Mouse (Mus musculus): ENCODE measurements at regions not wholly inside any gene's neighbourhood (a gene's known extent, or its start where the extent isn't known, plus 50 kb on each side); places are given as distances from the start of the nearest gene placed in this dataset.

- no peak overlapping the region for H3K4me2 ChIP-seq (replicated peaks; ENCODE audit: low read depth, low read length)
- no peak overlapping the region for H3K9ac ChIP-seq (replicated peaks; ENCODE audit: low read length)
- ATAC-seq (ENCODE audit: low FRiP score, low TSS enrichment) = no peak
- no peaks in the 10 kb centered on the region for H3K4me1 ChIP-seq (ENCODE audit: insufficient read depth, low read length)
- WGBS = 61% methylated on average over 4 of the region's 4 CpGs
- no peak overlapping the region for H3K4me3 ChIP-seq (ENCODE audit: low read length)
- H3K27me3 ChIP-seq (ENCODE audit: insufficient read depth, low read length) = no peaks in the 10 kb centered on the region
- no peaks in the 10 kb centered on the region for H3K9me3 ChIP-seq (ENCODE audit: low read length)
- H3K27ac ChIP-seq (ENCODE audit: low read length) = no peak overlapping the region
- H3K36me3 ChIP-seq (ENCODE audit: insufficient read depth, low read length) = no peaks in the 10 kb centered on the region
Observed at GRCm38 (mm10) chr3:134400395-134401090, 164.3 kb downstream of the Cxxc4 start.

GRCm38 (mm10) chr3:134415606-134416328 is 179.5 kb downstream of the Cxxc4 start:
- no peaks in the 10 kb centered on the region for H3K9me3 ChIP-seq (ENCODE audit: low read length)
- H3K4me2 ChIP-seq (replicated peaks; ENCODE audit: low read depth, low read length) = no peak overlapping the region
- no peak for ATAC-seq (ENCODE audit: low FRiP score, low TSS enrichment)
- 69% methylated on average over 17 of the region's 17 CpGs for WGBS
- H3K4me3 ChIP-seq (ENCODE audit: low read length) = no peak overlapping the region
- no peak overlapping the region for H3K27ac ChIP-seq (ENCODE audit: low read length)
- H3K4me1 ChIP-seq (ENCODE audit: insufficient read depth, low read length) = no peaks in the 10 kb centered on the region
- no peaks in the 10 kb centered on the region for H3K36me3 ChIP-seq (ENCODE audit: insufficient read depth, low read length)
- H3K27me3 ChIP-seq (ENCODE audit: insufficient read depth, low read length) = no peaks in the 10 kb centered on the region
- no peak overlapping the region for H3K9ac ChIP-seq (replicated peaks; ENCODE audit: low read length)

- H3K9ac ChIP-seq (replicated peaks; ENCODE audit: low read length) = no peak overlapping the region
- no peak overlapping the region for H3K4me2 ChIP-seq (replicated peaks; ENCODE audit: low read depth, low read length)
- no peaks in the 10 kb centered on the region for H3K36me3 ChIP-seq (ENCODE audit: insufficient read depth, low read length)
- H3K27ac ChIP-seq (ENCODE audit: low read length) = no peak overlapping the region
- no peaks in the 10 kb centered on the region for H3K4me1 ChIP-seq (ENCODE audit: insufficient read depth, low read length)
- no peak for ATAC-seq (ENCODE audit: low FRiP score, low TSS enrichment)
- H3K9me3 ChIP-seq (ENCODE audit: low read length) = no peaks in the 10 kb centered on the region
- H3K4me3 ChIP-seq (ENCODE audit: low read length) = no peak overlapping the region
- no peaks in the 10 kb centered on the region for H3K27me3 ChIP-seq (ENCODE audit: insufficient read depth, low read length)
- WGBS = 85% methylated on average over 3 of the region's 3 CpGs
Observed at GRCm38 (mm10) chr3:134427633-134428032, 191.3 kb downstream of the Cxxc4 start.

- H3K27ac ChIP-seq (ENCODE audit: low read length) = no peak overlapping the region
- H3K9ac ChIP-seq (replicated peaks; ENCODE audit: low read length) = no peak overlapping the region
- 68% methylated on average over 1 of the region's 1 CpGs for WGBS
Observed at GRCm38 (mm10) chr3:134466611-134467010, 230.3 kb downstream of the Cxxc4 start.

GRCm38 (mm10) chr3:134487280-134487679 is 251.0 kb downstream of the Cxxc4 start:
- WGBS = 59% methylated on average over 2 of the region's 2 CpGs
- Histone ChIP-seq H3K27me3 (ENCODE audit: insufficient read depth, low read length) (no peaks in the 10 kb centered on the region), H3K27ac (ENCODE audit: low read length) (no peak overlapping the region), H3K4me3 (ENCODE audit: low read length) (no peak overlapping the region), H3K4me1 (ENCODE audit: insufficient read depth, low read length) (no peaks in the 10 kb centered on the region), H3K9ac (replicated peaks; ENCODE audit: low read length) (no peak overlapping the region), H3K9me3 (ENCODE audit: low read length) (no peaks in the 10 kb centered on the region), H3K36me3 (ENCODE audit: insufficient read depth, low read length) (no peaks in the 10 kb centered on the region), H3K4me2 (replicated peaks; ENCODE audit: low read depth, low read length) (no peak overlapping the region)
- ATAC-seq (ENCODE audit: low FRiP score, low TSS enrichment) = no peak

More at GRCm38 (mm10) chr3:134466611-134467010, 230.3 kb downstream of the Cxxc4 start:
- Histone ChIP-seq H3K36me3 (ENCODE audit: insufficient read depth, low read length) (no peaks in the 10 kb centered on the region), H3K4me3 (ENCODE audit: low read length) (no peak overlapping the region), H3K4me1 (ENCODE audit: insufficient read depth, low read length) (no peaks in the 10 kb centered on the region), H3K4me2 (replicated peaks; ENCODE audit: low read depth, low read length) (no peak overlapping the region), H3K9me3 (ENCODE audit: low read length) (no peaks in the 10 kb centered on the region), H3K27me3 (ENCODE audit: insufficient read depth, low read length) (no peaks in the 10 kb centered on the region)
- ATAC-seq (ENCODE audit: low FRiP score, low TSS enrichment) = no peak

GRCm38 (mm10) chr3:134489966-134490543 is 253.8 kb downstream of the Cxxc4 start:
- Histone ChIP-seq H3K9me3 (ENCODE audit: low read length) (no peaks in the 10 kb centered on the region), H3K36me3 (ENCODE audit: insufficient read depth, low read length) (no peaks in the 10 kb centered on the region), H3K4me3 (ENCODE audit: low read length) (no peak overlapping the region), H3K4me2 (replicated peaks; ENCODE audit: low read depth, low read length) (no peak overlapping the region), H3K27ac (ENCODE audit: low read length) (no peak overlapping the region), H3K27me3 (ENCODE audit: insufficient read depth, low read length) (no peaks in the 10 kb centered on the region), H3K4me1 (ENCODE audit: insufficient read depth, low read length) (no peaks in the 10 kb centered on the region), H3K9ac (replicated peaks; ENCODE audit: low read length) (no peak overlapping the region)
- no peak for ATAC-seq (ENCODE audit: low FRiP score, low TSS enrichment)
- WGBS = 90% methylated on average over 5 of the region's 5 CpGs

GRCm38 (mm10) chr3:134509702-134510101 is 273.4 kb downstream of the Cxxc4 start:
- no peaks in the 10 kb centered on the region for H3K27me3 ChIP-seq (ENCODE audit: insufficient read depth, low read length)
- H3K9me3 ChIP-seq (ENCODE audit: low read length) = no peaks in the 10 kb centered on the region
- no peaks in the 10 kb centered on the region for H3K4me1 ChIP-seq (ENCODE audit: insufficient read depth, low read length)
- no peak overlapping the region for H3K9ac ChIP-seq (replicated peaks; ENCODE audit: low read length)
- no peaks in the 10 kb centered on the region for H3K36me3 ChIP-seq (ENCODE audit: insufficient read depth, low read length)
- no peak overlapping the region for H3K4me3 ChIP-seq (ENCODE audit: low read length)
- 81% methylated on average over 6 of the region's 6 CpGs for WGBS
- no peak for ATAC-seq (ENCODE audit: low FRiP score, low TSS enrichment)
- H3K4me2 ChIP-seq (replicated peaks; ENCODE audit: low read depth, low read length) = no peak overlapping the region
- H3K27ac ChIP-seq (ENCODE audit: low read length) = no peak overlapping the region

- Histone ChIP-seq H3K27me3 (ENCODE audit: insufficient read depth, low read length) (no peaks in the 10 kb centered on the region), H3K36me3 (ENCODE audit: insufficient read depth, low read length) (no peaks in the 10 kb centered on the region), H3K9me3 (ENCODE audit: low read length) (no peaks in the 10 kb centered on the region), H3K27ac (ENCODE audit: low read length) (no peak overlapping the region), H3K4me3 (ENCODE audit: low read length) (no peak overlapping the region), H3K9ac (replicated peaks; ENCODE audit: low read length) (no peak overlapping the region), H3K4me2 (replicated peaks; ENCODE audit: low read depth, low read length) (no peak overlapping the region), H3K4me1 (ENCODE audit: insufficient read depth, low read length) (no peaks in the 10 kb centered on the region)
- no peak; the same call in 1 of the 2 replicates for ATAC-seq (ENCODE audit: low FRiP score, low TSS enrichment)
- 83% methylated on average over 5 of the region's 5 CpGs for WGBS
Observed at GRCm38 (mm10) chr3:134525795-134526194, 289.5 kb downstream of the Cxxc4 start.

GRCm38 (mm10) chr3:134560144-134560543 is 268.7 kb upstream of the Tacr3 start:
- Histone ChIP-seq H3K9me3 (ENCODE audit: low read length) (no peaks in the 10 kb centered on the region), H3K4me3 (ENCODE audit: low read length) (no peak overlapping the region), H3K4me1 (ENCODE audit: insufficient read depth, low read length) (no peaks in the 10 kb centered on the region), H3K36me3 (ENCODE audit: insufficient read depth, low read length) (no peaks in the 10 kb centered on the region), H3K27me3 (ENCODE audit: insufficient read depth, low read length) (no peaks in the 10 kb centered on the region), H3K9ac (replicated peaks; ENCODE audit: low read length) (no peak overlapping the region), H3K27ac (ENCODE audit: low read length) (no peak overlapping the region), H3K4me2 (replicated peaks; ENCODE audit: low read depth, low read length) (no peak overlapping the region)
- ATAC-seq (ENCODE audit: low FRiP score, low TSS enrichment) = no peak
- WGBS = 72% methylated on average over 2 of the region's 2 CpGs

- no peak for ATAC-seq (ENCODE audit: low FRiP score, low TSS enrichment)
- WGBS = 95% methylated on average over 3 of the region's 3 CpGs
- Histone ChIP-seq H3K9me3 (ENCODE audit: low read length) (no peaks in the 10 kb centered on the region), H3K9ac (replicated peaks; ENCODE audit: low read length) (no peak overlapping the region), H3K36me3 (ENCODE audit: insufficient read depth, low read length) (no peaks in the 10 kb centered on the region), H3K27ac (ENCODE audit: low read length) (no peak overlapping the region), H3K4me3 (ENCODE audit: low read length) (no peak overlapping the region), H3K4me1 (ENCODE audit: insufficient read depth, low read length) (no peaks in the 10 kb centered on the region), H3K27me3 (ENCODE audit: insufficient read depth, low read length) (no peaks in the 10 kb centered on the region), H3K4me2 (replicated peaks; ENCODE audit: low read depth, low read length) (no peak overlapping the region)
Observed at GRCm38 (mm10) chr3:134578759-134579158, 250.0 kb upstream of the Tacr3 start.
